Mouse (Mus musculus): ENCODE results near the gene Olfr1340.

Olfr1340 gene

DNA sequence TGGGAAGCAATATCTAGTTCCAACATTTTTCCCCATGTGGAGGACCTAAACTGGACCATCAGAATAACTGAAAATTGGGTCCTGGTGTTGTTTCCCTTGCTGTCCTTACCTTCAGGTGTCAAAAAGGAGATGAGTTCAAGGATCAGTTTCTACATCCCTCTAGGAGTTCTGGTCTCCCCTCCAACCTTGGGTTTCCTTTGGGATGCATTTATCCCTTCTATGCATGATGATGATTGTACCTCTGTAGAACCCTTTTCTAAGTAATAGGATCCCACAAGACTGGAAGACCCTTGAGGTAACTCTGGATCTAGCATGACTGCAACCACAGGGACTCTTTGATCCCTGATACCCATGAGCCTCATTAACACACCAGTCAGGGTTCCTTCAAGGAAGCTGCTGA, at the start of gene Olfr1340:
Gene Olfr1340, plus strand, starts transcription at position 301 of the 400 bp plus-strand sequence.
- DNase-seq (ENCODE audit: low spot score) = no peak

DNA sequence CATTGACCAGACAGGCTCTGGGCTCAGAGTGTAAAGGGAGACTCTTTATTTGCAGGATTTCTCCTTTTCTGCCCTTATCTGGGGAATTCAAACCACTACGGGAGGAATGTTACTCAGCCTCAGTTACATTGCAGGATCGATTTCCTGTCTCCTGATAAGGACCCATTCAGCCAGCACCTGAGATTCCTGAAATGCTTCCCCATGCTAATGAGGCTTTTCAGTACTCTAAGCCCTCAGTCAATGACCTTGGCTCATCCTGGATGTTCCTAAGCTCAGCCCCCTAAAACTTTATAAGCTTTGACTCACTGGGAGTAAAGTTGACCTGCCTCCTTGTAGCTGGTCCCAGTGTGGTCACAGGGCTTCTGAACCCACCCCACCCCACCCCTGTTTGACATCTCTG, 32.9 kb upstream of the Olfr1340 start:
- DNase-seq (ENCODE audit: low spot score) = no peak

DNA sequence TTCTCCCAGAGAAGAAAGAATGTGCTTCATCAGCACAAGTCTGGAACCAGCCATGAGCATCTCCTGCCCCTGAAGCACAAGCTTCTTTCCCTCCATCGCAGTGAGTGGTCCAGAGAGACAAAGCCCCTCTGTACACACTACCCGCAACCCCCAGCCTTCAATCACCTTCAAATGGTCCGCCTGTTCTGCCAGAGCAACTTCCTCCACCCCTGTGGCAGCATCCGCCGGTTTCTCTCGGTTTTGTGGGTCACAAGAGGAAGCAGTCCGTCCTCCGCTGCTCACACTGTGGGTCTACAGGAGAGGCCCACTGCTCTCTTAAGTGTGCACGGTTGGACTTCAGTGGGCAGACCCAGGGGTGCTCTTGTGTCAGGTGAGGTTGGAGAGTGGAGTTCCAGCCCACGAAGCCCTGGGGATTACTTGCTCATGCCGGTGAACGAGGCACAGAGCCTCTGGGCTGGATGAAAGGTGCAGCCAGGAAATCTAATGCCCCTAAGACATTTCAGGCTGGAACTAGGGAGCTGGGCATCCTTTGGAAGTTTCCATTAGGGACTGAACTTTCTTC, 27.4 kb upstream of the Olfr1340 start, which contains the start of gene Olfr1342:
Gene Olfr1342, minus strand, starts transcription at position 345 of the 562 bp plus-strand sequence.
- no peak for DNase-seq (ENCODE audit: low spot score)

DNA sequence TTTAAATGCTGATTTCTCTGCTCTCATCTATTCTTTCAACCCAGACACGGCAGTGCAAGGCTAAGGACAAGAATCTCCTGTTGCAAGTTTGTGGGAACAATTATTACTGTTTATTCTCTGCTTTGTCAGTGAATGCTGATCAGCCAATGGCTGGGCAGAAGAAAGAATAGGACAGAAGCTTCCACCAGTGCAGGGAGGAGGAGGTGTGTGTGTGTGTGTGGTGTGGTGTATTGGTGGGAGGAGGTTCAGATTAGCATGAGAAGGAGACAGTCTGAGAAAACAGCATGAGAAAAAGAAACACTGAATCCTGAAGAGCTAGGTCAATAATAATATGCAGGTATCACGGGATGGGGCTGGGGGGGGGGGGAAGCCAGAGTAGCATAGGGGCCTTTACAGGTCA, 26.1 kb upstream of the Olfr1340 start:
- no peak for DNase-seq (ENCODE audit: low spot score)

DNA sequence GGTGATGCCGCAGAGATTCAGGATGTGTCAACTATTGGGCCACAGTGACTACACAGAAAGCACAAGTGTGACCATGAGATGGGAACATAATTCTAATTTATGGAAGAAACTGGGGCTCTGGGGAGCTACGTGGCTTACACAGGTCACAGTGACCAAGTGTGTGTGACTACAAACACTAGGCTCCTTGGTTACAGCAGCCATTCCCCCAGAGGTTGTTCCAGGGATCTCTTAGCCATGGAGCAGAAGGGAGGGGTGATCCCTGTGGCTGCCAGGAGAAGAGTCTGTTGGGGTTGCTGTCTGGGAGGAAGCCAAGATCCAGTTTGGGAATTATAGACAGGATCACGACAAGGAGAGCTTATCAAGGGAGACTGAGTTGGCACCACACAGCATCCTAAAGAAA, 16.7 kb upstream of the Olfr1340 start, which contains the start of gene Olfr1341:
Gene Olfr1341, plus strand, starts transcription at position 301 of the 400 bp plus-strand sequence.
- no peak for DNase-seq (ENCODE audit: low spot score)

DNA sequence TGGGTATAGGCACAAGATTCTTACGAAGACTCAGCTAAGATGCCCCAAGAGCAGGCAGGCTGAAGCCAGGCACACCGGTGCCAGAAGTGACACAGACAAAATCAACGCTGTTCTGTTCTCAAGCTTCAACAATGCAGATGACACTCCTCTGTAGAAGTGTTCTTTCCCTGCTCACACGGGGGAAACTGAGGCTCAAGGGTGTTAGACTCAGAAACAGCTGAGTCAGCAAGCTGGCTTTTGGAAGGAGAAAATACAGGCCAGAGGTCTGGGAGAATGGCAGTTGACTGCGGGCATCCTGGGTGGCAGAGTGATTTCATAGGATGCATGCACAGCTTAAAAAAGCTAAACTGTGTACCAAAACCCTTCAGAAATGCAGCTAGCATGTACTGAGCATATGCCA, 11.9 kb upstream of the Olfr1340 start:
- no peak for DNase-seq (ENCODE audit: low spot score)

DNA sequence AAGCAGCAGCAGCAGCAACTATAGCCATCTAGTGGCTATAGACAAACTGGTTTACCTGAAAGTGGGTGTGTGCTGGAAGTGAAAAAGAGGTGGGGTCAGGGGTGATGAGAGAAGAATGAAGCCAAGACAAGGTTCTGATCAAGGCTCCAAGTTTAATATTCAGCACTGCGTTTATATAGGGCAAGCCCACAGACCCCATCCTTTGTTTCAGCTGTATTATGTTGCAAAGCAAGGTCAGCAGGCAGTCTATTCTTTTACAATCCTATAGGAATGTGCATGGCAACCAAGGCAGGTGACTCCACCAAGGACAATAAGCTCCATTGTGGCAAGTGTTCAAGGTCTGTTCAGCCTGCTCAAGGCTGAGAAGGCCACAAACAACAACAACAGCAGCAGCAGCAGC, 8.3 kb upstream of the Olfr1340 start:
- no peak for DNase-seq (ENCODE audit: low spot score)

DNA sequence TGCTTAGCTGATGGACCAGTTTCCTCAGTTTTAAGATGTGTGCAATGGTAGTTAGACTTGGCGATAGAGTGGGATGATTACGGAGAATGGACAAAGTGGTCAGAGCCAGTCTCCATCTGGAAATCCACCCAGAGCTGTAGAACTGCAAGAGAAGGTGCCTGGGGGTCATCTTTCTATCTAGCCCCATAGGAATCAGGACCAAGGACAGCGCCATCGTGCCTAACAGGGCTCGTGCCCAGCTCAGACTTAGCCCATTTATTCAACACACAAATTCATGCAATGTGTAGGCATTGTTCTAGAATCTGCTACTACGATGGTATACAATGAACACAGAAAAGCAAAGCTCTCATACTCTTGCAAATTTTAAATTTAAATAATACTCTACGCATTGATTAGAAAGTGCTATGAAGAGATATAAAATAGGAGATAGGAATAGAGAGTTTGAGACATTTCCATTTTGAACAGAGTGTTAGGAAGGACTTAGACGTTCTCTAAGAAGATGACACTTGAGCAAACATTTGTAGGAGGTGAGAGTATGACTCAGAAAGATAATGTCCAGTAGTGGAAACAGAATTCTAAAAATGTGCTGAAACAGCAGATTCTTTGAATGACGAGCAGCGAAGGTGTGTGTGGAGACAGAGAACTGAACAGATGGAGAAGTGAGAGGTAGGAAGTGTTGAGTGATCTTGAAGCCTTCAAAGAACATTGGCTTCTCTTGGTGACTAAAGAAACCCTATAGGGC, 2.0 kb downstream of the Olfr1340 start:
- peak; percentile 11 for DNase-seq (ENCODE audit: low spot score)

DNA sequence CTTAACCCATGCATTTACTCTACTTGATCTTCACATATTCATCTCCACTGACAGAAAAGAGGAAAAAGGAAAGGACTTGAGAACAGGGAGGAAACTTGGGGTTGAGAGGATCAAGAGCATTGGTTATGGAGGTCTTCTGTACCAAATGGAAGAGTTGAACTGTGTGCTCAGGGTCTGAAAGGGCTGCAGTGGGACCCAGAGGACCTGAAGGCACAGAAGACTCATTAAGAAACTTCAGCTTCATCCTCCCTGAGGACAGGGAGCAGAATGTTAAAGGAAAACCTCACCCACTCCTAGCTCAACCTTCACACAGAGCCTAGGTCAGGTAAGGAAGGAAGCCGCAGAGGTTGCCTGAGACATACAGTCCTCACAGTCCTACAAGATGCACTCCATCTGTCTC, 11.9 kb downstream of the Olfr1340 start, which contains the start of gene Olfr1339:
Gene Olfr1339, plus strand, starts transcription at position 301 of the 400 bp plus-strand sequence.
- no peak for DNase-seq (ENCODE audit: low spot score)

DNA sequence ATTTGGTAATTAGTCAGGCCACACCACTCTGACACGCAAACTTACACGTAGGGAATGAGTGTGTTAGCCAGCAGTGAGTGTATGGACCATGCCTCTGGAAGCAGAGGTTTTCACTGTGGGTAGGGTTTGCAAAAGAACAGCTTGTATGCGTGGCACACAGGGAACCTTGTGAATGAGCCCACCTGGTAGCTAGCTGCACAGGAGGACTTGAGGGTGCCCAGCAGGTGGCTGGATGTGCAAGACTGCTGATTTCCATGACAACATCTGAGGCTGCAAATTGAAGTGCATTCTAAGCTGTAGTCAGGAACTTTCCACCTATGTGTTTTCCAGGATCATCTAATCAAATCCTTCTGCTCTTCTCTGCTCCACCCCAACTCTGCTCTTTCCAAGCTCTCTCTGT, 19.6 kb downstream of the Olfr1340 start:
- no peak for DNase-seq (ENCODE audit: low spot score)

DNA sequence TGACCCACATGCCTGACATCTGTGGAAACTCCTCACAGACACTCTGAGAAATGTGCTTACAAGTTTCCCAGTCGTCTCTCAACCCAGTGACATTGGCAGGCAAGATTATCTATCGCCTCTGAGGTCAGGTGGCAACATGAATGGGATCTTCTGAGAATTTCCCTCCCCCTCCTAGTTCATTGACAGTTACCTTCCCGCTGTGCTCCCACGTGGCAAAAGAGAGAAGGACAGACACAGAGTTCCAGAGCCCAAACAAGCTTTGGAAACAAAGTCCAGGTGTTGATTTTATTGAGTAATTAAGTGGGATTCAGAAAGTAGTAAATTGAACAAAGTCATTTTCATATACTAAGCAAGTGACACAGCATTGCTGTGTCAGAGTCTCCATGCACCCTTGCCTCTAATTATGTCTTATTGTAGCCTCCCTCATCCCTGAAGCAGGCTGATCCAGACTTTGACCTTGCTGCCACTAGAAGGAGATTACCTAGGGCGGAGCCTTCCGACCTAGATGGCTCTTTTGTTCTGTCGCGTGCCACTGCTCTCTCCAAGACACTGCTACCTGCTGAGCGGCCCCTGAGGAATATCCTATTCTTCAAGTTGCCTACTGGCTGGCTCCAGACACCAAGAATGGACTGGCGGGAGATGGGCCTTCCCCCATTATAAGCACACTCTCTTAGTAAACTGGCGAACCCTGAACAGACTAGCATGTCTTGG, 21.2 kb downstream of the Olfr1340 start:
- DNase-seq (ENCODE audit: low spot score) = no peak

DNA sequence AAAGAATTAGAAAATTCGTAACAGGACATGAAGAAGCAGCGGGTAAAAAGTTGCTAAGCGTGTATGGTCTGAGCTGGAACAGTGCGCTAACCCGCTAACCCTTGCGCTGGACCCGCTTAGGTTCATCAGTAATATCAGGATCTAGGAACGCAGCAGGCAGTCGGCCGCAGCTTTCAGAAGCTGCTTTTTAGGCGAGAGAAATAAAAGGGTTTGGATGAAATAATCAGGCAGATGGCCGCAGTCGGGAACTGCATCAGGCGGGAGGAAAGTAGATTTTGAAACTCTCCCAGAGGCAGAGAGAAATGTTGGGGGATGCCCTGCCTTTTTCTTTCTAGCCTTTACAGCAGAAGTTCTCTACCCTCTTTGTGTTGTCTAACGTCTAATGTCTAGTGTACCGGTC, 21.9 kb downstream of the Olfr1340 start:
- no peak for DNase-seq (ENCODE audit: low spot score)

DNA sequence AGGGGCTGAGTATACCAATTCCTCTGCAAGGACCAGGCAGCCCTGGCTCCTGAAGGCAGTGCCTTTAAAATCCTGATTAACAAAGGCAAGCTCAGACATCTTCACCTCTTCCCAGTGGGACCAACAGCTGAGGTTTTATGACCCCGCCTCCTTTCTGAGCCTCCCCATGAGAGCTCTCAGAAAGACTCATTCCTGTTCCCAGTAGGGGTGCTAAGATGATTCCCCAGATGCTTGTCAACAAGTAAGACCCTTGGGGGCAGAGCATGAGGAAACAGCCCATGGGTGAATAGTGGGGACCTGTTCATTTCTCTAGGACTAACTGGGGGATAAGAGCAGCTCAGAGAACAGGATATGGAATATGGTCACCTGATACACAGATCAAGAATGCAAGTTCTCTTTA, 38.7 kb downstream of the Olfr1340 start, which contains the start of gene Olfr1338:
Gene Olfr1338, minus strand, starts transcription at position 101 of the 400 bp plus-strand sequence.
- DNase-seq (ENCODE audit: low spot score) = no peak

Data from c-Kit-positive CD71-positive TER-119-positive erythroid progenitor cells, embryonic 14.5 days (primary cell).